ENCODE assay signal across 16 mouse cellular contexts in genomic region chr6:145567832-145568231, GRCm38 (mm10). TPM values are rescaled to one million over a fixed set of nuclear protein-coding genes. Genes with fewer than 3 reads are reported as not detected.
A peak's percentile ranks its signal among the peaks of the same experiment; 100 is the strongest.
DNase-seq lines count a peak whose midpoint lies in the region.
"Had no signal": no experiment of that assay in that cellular context is flagged by ENCODE, and none has a peak within 500 bp of the region (broad histone marks: within the 10 kb centered on the region; RNA-seq: fewer than 3 reads in every experiment).

No protein-coding gene starts in this region.

- peak; percentile 62 for DNase-seq in cerebellum, adult 11-12 months
- DNase-seq in cerebellum, postnatal 4 days (ENCODE audit: low spot score in 2 of 2), result no peak
- peak; percentile 48 for DNase-seq in cerebellum, adult 9-10 months
- no peak for DNase-seq in cerebellum, postnatal 36 days
- DNase-seq in heart, adult 11 months, result peak; percentile 66
- DNase-seq in heart, postnatal 4 days, result no peak
- peak; percentile 73 for DNase-seq in brain, adult 2 months (ENCODE audit: low read depth, low spot score)
- DNase-seq in left cerebral cortex, postnatal 4 days, result no peak
- DNase-seq: adrenal gland, adult 2 months; adrenal gland, postnatal 10 days; adrenal gland, postnatal 25 days; forebrain, postnatal 0 days had no signal

- intact Hi-C loops in left cerebral cortex, postnatal 4 days (cut with DNase I), result no loop called here

RNA-seq across cellular contexts. Expression of gene Lmntd1, which starts 46.3 kb away (rescaled TPM):
- 1 to 10 TPM; 2.8 to 3.1 TPM for total RNA-seq in heart, postnatal 4 days (2021)
- total RNA-seq in left cerebral cortex, postnatal 4 days (2021), result 1 to 10 TPM; 1.9 to 2.1 TPM
- total RNA-seq: ES-E14; gastrocnemius, adult 18-20 months; MEL had no signal

RNA-seq across cellular contexts. Expression of gene Tuba3b, which starts 47.7 kb away (rescaled TPM):
- under 1 TPM; 0.50 to 0.59 TPM for total RNA-seq in heart, postnatal 4 days (2021)
- total RNA-seq in left cerebral cortex, postnatal 4 days (2021), result not detected
- total RNA-seq: adrenal gland, adult 2 months; adrenal gland, postnatal 10 days; adrenal gland, postnatal 25 days; adrenal gland, postnatal 4 days; forebrain, postnatal 0 days; gastrocnemius, adult 18-20 months had no signal

Comparison
In these comparisons a context has a peak if more than half of its experiments do, and no peak if none do; other contexts are left out.
1. DNase-seq: peak in cerebellum, adult 11-12 months (single experiment), cerebellum, adult 9-10 months (single experiment), heart, adult 11 months (single experiment) and brain, adult 2 months (single experiment); none in cerebellum, postnatal 4 days (0 of 2), cerebellum, postnatal 36 days (0 of 2), heart, postnatal 4 days (single experiment) and left cerebral cortex, postnatal 4 days (single experiment).